Mouse (Mus musculus): ENCODE data around the gene Hist1h2af. TPM values are rescaled to one million over a fixed set of nuclear protein-coding genes. Genes with fewer than 3 reads are reported as not detected.

The Hist1h2af gene
- polyA plus RNA-seq, 1 experiment from 2014 or later = 7.8 TPM

DNA sequence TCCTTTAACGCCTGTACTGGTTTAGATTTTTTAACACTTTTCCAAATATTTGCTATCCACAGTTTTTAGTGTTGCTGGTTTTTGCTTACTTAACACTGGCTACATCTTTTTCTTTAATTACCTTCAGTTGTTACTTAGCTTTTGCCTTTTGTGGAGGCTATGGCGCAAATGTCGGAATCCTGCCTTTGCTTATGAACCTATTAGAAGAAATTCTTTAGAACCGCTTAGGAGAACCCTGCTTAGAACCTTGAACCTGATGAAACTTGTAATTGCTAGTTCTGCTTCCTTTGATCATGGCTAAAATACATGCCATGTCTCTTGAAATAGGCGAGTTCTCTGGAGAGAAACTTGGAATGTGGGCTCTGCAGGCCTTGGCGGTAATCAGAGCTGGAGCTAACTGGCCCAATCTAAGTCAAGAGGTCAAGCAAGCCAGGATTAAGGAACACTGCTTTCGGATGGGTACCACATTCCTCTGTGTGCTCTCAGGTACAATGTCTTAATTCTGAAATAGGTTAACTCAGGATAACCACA lies 42.7 kb downstream of the Hist1h2af start:
- ATAC-seq = no peak
- Histone ChIP-seq H3K4me1 (peaks cover 52% of the 10 kb centered on the region), H3K27ac (peak overlapping the region; percentile 96), H3K27me3 (replicated peaks) (no peaks in the 10 kb centered on the region), H3K4me3 (peak overlapping the region; percentile 63), H3K9ac (peak overlapping the region; percentile 90), H3K9me3 (replicated peaks) (no peaks in the 10 kb centered on the region), H3K36me3 (no peaks in the 10 kb centered on the region), H3K4me2 (peak overlapping the region; percentile 79)
- WGBS (ENCODE audit: insufficient replicate concordance) = 7% methylated on average over 7 of the region's 7 CpGs

DNA sequence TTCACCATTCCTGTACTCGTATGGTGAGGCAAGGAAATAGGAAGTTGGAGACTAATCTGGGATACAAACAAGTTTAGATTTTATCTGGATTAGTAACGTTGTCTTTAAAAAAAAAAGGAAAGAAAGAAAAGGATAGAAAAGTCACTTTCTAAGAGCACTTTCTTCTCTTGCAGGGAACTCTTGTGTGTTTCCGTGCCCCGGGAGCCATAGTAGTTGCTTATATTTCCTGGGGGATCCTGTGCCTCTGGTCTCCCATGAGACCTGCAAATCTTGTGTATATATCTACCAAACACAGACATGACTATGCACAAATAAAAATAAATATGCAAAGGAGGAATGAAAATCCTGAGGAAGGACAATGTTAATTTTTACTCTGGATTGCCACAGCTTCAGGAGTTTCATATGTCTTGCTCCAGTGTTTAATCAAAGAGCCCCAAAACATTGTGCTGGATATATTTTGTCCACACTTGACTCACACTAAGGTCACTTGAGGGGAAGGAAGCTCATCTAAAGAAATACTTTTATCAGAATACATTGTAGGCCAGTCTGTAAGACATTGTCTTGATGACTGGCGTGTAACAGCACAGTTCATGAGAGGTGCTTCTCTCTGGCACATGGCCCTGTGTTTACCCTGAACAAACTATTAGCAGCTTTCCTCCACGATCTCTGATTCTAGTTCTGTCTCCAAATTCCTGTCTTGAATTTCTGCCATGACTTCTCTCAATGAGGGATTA lies 43.4 kb downstream of the Hist1h2af start:
- H3K27ac ChIP-seq = peak overlapping the region; percentile 96
- peak overlapping the region; percentile 90 for H3K9ac ChIP-seq
- no peaks in the 10 kb centered on the region for H3K27me3 ChIP-seq (replicated peaks)
- H3K36me3 ChIP-seq = no peaks in the 10 kb centered on the region
- 41% methylated on average over 6 of the region's 6 CpGs for WGBS (ENCODE audit: insufficient replicate concordance)
- H3K9me3 ChIP-seq (replicated peaks) = no peaks in the 10 kb centered on the region
- H3K4me2 ChIP-seq = peak overlapping the region; percentile 79
- peak overlapping the region; percentile 63 for H3K4me3 ChIP-seq
- no peak for ATAC-seq
- H3K4me1 ChIP-seq = peaks cover 56% of the 10 kb centered on the region

DNA sequence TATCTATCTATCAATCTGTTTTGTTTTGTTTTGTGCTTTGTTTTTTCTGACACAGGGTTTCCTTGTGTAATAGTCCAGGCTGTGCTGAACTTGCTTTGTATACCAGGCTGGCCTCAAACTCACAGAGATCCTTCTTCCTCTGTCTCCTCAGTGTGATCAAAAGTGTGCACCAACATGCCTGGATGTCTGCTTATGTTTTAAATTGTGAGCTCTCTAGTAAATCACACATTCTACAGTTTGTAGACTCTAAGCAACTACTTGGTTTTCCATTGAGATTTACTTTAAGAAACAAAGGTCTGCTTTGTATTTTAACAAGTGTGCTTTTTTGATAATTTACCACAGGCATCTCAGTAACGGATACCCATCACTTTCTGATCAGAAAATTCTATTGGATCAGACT lies 44.1 kb downstream of the Hist1h2af start:
- H3K36me3 ChIP-seq = no peaks in the 10 kb centered on the region
- no peak overlapping the region for H3K4me3 ChIP-seq
- peak overlapping the region; percentile 59; the same call in 1 of the 2 replicates for H3K9ac ChIP-seq
- no peak for ATAC-seq
- peaks cover 59% of the 10 kb centered on the region for H3K4me1 ChIP-seq
- no peaks in the 10 kb centered on the region for H3K9me3 ChIP-seq (replicated peaks)
- H3K27me3 ChIP-seq (replicated peaks) = no peaks in the 10 kb centered on the region
- peak overlapping the region; percentile 79 for H3K4me2 ChIP-seq
- WGBS (ENCODE audit: insufficient replicate concordance) = 86% methylated on average over 1 of the region's 1 CpGs
- peak overlapping the region; percentile 84 for H3K27ac ChIP-seq

DNA sequence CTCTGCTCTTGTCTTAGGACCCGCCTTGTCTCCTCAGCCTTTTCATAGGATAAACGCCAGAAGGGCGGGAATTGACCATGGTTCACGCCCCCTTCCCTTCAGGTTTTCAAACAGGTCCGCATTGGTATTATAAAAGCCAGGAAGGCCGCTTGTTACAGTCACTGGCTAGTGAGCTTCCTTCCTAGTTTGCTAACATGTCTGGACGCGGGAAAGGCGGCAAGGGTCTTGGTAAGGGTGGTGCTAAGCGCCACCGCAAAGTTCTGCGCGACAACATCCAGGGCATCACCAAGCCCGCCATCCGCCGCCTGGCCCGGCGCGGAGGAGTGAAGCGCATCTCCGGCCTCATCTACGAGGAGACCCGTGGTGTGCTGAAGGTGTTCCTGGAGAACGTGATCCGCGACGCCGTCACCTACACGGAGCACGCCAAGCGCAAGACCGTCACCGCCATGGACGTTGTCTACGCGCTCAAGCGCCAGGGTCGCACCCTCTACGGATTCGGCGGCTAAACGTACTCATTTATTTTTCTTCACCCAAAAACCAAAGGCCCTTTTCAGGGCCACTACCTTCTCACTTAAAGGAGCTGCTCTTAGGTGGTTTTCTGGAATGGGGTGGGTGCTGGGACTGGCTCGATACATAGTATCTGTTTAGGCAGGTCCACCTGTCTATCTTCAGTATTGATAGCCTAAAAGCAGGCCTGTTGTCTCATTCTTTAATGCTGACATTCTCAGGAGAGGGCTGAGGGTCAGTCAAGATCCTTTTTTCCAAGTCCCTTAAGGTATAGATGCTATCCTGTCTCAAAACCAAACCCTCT lies 47.9 kb downstream of the Hist1h2af start, which contains the start of gene Hist1h4d:
Gene Hist1h4d, plus strand, starts transcription at position 191 of the 811 bp plus-strand sequence.
- WGBS (ENCODE audit: insufficient replicate concordance) = under 1% methylated on average over 43 of the region's 43 CpGs
- Histone ChIP-seq H3K27ac (peak within 1 kb of the TSS; percentile 100), H3K36me3 (no peaks in the 10 kb centered on the region), H3K9me3 (replicated peaks) (no peaks in the 10 kb centered on the region), H3K4me3 (peak within 1 kb of the TSS; percentile 58), H3K27me3 (replicated peaks) (no peaks in the 10 kb centered on the region), H3K4me1 (peaks cover 64% of the 10 kb centered on the region), H3K4me2 (peak within 1 kb of the TSS; percentile 78), H3K9ac (peak within 1 kb of the TSS; percentile 86)
- ATAC-seq = peak; percentile 84

DNA sequence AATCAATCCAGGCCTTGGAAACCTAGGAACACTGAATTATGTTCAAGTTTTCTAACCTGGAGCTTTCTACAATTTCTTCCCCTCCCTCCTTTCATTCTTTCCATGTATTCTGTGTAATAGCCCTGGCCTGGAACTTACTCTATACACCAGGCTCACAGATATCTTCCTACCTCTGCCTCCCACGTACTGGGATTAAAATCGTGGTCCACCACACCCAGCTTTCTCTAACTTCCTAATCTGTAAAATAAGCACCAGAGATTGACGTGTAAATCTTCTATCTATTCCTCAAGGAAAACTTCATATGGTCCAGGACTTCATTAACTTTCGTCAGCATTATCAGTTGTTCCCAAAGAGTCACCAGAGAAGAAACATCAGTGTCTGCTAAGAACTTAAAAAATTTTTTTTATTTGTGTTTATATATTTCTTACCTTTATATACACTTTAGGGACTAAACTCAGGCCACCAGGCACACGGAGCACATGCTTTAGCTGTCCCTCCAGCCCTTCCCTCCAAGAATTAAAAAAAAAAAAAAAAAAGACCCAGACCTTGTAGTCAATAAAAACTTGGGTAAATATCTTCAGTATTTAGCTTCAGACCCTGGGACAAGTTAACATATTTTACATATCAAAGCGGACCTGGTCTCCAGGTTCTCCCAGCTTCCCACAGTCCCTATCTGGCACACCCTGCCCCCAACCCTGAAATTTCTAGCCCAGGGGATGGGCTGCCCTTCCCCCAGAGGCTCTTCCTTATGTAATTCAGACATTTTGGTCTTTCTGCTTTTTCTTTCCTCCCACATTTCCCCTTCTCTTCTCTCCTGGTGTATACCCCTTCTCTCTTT lies 48.7 kb downstream of the Hist1h2af start:
- peaks cover 62% of the 10 kb centered on the region for H3K4me1 ChIP-seq
- peak overlapping the region; percentile 78 for H3K4me2 ChIP-seq
- ATAC-seq = no peak
- peak overlapping the region; percentile 86 for H3K9ac ChIP-seq
- H3K36me3 ChIP-seq = no peaks in the 10 kb centered on the region
- peak overlapping the region; percentile 58 for H3K4me3 ChIP-seq
- peak overlapping the region; percentile 100 for H3K27ac ChIP-seq
- H3K9me3 ChIP-seq (replicated peaks) = no peaks in the 10 kb centered on the region
- WGBS (ENCODE audit: insufficient replicate concordance) = 8% methylated on average over 6 of the region's 6 CpGs
- H3K27me3 ChIP-seq (replicated peaks) = no peaks in the 10 kb centered on the region

DNA sequence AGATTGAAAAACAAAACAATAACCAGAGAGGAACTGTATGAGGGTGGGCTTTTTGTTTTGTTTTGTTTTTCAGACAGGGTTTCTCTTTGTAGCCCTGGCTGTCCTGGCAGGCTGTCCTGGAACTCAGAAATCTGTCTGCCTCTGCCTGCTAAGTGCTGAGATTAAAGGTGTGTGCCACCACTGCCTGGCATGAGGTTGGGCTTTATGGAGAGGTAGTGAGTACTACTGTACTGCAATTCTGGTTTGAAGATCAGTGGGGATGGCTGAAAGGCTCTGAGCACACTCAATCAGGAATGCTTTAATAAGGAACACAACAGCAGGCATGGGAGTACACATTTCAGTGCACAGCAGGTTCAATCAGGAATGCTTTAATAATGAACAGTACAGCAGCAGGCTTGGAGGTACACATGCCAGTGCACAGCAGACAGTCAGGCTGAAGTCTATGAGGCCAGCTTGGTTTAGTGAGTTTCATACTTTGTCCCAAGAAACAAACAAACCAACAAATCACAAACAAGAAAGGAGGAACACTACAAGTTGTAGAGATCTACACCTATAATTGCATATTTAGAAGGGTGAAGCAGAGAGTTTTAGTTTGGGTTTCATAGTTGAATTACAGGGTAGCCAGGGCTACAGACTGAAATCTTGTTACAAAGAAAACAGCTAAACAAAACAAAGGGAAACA lies 49.8 kb downstream of the Hist1h2af start:
- peaks cover 58% of the 10 kb centered on the region for H3K4me1 ChIP-seq
- peak overlapping the region; percentile 100 for H3K27ac ChIP-seq
- H3K27me3 ChIP-seq (replicated peaks) = no peaks in the 10 kb centered on the region
- H3K4me3 ChIP-seq = peak overlapping the region; percentile 58
- peak overlapping the region; percentile 86 for H3K9ac ChIP-seq
- H3K9me3 ChIP-seq (replicated peaks) = no peaks in the 10 kb centered on the region
- ATAC-seq = no peak
- H3K36me3 ChIP-seq = no peaks in the 10 kb centered on the region
- H3K4me2 ChIP-seq = peak overlapping the region; percentile 78

Small RNA genes lying within 50 kb of the gene (microRNA-seq; reads per million reads assigned to microRNA genes)
- gene Gm44297 (2.8 reads per million), gene Gm44359 (not detected), gene Gm44394 (not detected), gene n-TStga1 (4.9 reads per million, percentile 8 among the genes with 10 or more reads in this experiment)

Other genes with a start within 250 kb of the Hist1h2af start
- gene Zfp322a, start 164.7 kb upstream of the Hist1h2af start, polyA plus RNA-seq (2016; fragmentation: Nextera tagmentation; extraction: Ambion mirVana) = 19.5 and 21.6 TPM in 2 replicates
- 8.8 and 9.6 TPM in 2 replicates for gene Abt1, start 110.0 kb upstream of the Hist1h2af start, polyA plus RNA-seq (2016; fragmentation: Nextera tagmentation; extraction: Ambion mirVana)
- 1.9 and 2.5 TPM in 2 replicates for gene Btn1a1, start 68.0 kb upstream of the Hist1h2af start, polyA plus RNA-seq (2016; fragmentation: Nextera tagmentation; extraction: Ambion mirVana)
- gene Btn2a2, start 45.0 kb upstream of the Hist1h2af start, polyA plus RNA-seq (2016; fragmentation: Nextera tagmentation; extraction: Ambion mirVana) = 0.07 TPM in 1 of 2 replicates, not detected in the other
- 4.4 and 4.7 TPM in 2 replicates for gene Hist1h4h, start 2.9 kb upstream of the Hist1h2af start, polyA plus RNA-seq (2016; fragmentation: Nextera tagmentation; extraction: Ambion mirVana)
- gene Hist1h3g, start 1.5 kb downstream of the Hist1h2af start, polyA plus RNA-seq (2016; fragmentation: Nextera tagmentation; extraction: Ambion mirVana) = 12.9 and 16.3 TPM in 2 replicates
- 1.4 and 1.5 TPM in 2 replicates for gene Hist1h2bh, start 9.5 kb downstream of the Hist1h2af start, polyA plus RNA-seq (2016; fragmentation: Nextera tagmentation; extraction: Ambion mirVana)
- 1.3 and 1.6 TPM in 2 replicates for gene Hist1h3f, start 10.1 kb downstream of the Hist1h2af start, polyA plus RNA-seq (2016; fragmentation: Nextera tagmentation; extraction: Ambion mirVana)
- gene Hist1h4f, start 17.7 kb downstream of the Hist1h2af start, polyA plus RNA-seq (2016; fragmentation: Nextera tagmentation; extraction: Ambion mirVana) = 1.1 and 1.6 TPM in 2 replicates
- 0.89 and 0.93 TPM in 2 replicates for gene Hist1h1d, start 19.4 kb downstream of the Hist1h2af start, polyA plus RNA-seq (2016; fragmentation: Nextera tagmentation; extraction: Ambion mirVana)
- gene Hist1h3e, start 28.5 kb downstream of the Hist1h2af start, polyA plus RNA-seq (2016; fragmentation: Nextera tagmentation; extraction: Ambion mirVana) = 4.9 and 6.2 TPM in 2 replicates
- gene Hist1h2ae, start 37.3 kb downstream of the Hist1h2af start, polyA plus RNA-seq (2016; fragmentation: Nextera tagmentation; extraction: Ambion mirVana) = 106 and 109 TPM in 2 replicates
- 10.7 and 14.4 TPM in 2 replicates for gene Hist1h2bg, start 37.5 kb downstream of the Hist1h2af start, polyA plus RNA-seq (2016; fragmentation: Nextera tagmentation; extraction: Ambion mirVana)
- 7.1 and 9.9 TPM in 2 replicates for gene Hist1h2bf, start 40.3 kb downstream of the Hist1h2af start, polyA plus RNA-seq (2016; fragmentation: Nextera tagmentation; extraction: Ambion mirVana)
- 1.2 and 3.1 TPM in 2 replicates for gene Hist1h2ad, start 40.5 kb downstream of the Hist1h2af start, polyA plus RNA-seq (2016; fragmentation: Nextera tagmentation; extraction: Ambion mirVana)
- gene Hist1h3d, start 41.9 kb downstream of the Hist1h2af start, polyA plus RNA-seq (2016; fragmentation: Nextera tagmentation; extraction: Ambion mirVana) = 5.3 and 6.2 TPM in 2 replicates
- 128 and 134 TPM in 2 replicates for gene Hist1h4d, start 47.7 kb downstream of the Hist1h2af start, polyA plus RNA-seq (2016; fragmentation: Nextera tagmentation; extraction: Ambion mirVana)
- 2.1 and 2.2 TPM in 2 replicates for gene Hist1h2be, start 87.2 kb downstream of the Hist1h2af start, polyA plus RNA-seq (2016; fragmentation: Nextera tagmentation; extraction: Ambion mirVana)
- gene Hist1h1e, start 88.7 kb downstream of the Hist1h2af start, polyA plus RNA-seq (2016; fragmentation: Nextera tagmentation; extraction: Ambion mirVana) = 26.5 and 27.9 TPM in 2 replicates
- 0.91 and 1.3 TPM in 2 replicates for gene Hist1h2ac, start 150.0 kb downstream of the Hist1h2af start, polyA plus RNA-seq (2016; fragmentation: Nextera tagmentation; extraction: Ambion mirVana)
- 75.3 and 75.6 TPM in 2 replicates for gene Hist1h2bc, start 150.3 kb downstream of the Hist1h2af start, polyA plus RNA-seq (2016; fragmentation: Nextera tagmentation; extraction: Ambion mirVana)
- not detected in 2 replicates for gene Hist1h1t, start 161.9 kb downstream of the Hist1h2af start, polyA plus RNA-seq (2016; fragmentation: Nextera tagmentation; extraction: Ambion mirVana)
- gene Hist1h4c, start 164.5 kb downstream of the Hist1h2af start, polyA plus RNA-seq (2016; fragmentation: Nextera tagmentation; extraction: Ambion mirVana) = 8.6 and 11.6 TPM in 2 replicates
- gene Hfe, start 176.9 kb downstream of the Hist1h2af start, polyA plus RNA-seq (2016; fragmentation: Nextera tagmentation; extraction: Ambion mirVana) = 4.9 and 5.7 TPM in 2 replicates
- 56.9 and 57.2 TPM in 2 replicates for gene Hist1h1c, start 204.9 kb downstream of the Hist1h2af start, polyA plus RNA-seq (2016; fragmentation: Nextera tagmentation; extraction: Ambion mirVana)
- gene Hist1h3c, start 211.7 kb downstream of the Hist1h2af start, polyA plus RNA-seq (2016; fragmentation: Nextera tagmentation; extraction: Ambion mirVana) = 4.8 and 6.7 TPM in 2 replicates
- gene Hist1h2bb, start 212.8 kb downstream of the Hist1h2af start, polyA plus RNA-seq (2016; fragmentation: Nextera tagmentation; extraction: Ambion mirVana) = 4.6 and 5.5 TPM in 2 replicates
- gene Hist1h2ab, start 217.2 kb downstream of the Hist1h2af start, polyA plus RNA-seq (2016; fragmentation: Nextera tagmentation; extraction: Ambion mirVana) = 70.3 TPM in 2 replicates
- gene Hist1h3b, start 218.4 kb downstream of the Hist1h2af start, polyA plus RNA-seq (2016; fragmentation: Nextera tagmentation; extraction: Ambion mirVana) = 15.2 and 16.6 TPM in 2 replicates
- gene Hist1h4b, start 223.1 kb downstream of the Hist1h2af start, polyA plus RNA-seq (2016; fragmentation: Nextera tagmentation; extraction: Ambion mirVana) = 4.5 and 5.7 TPM in 2 replicates
- gene Hist1h4a, start 227.3 kb downstream of the Hist1h2af start, polyA plus RNA-seq (2016; fragmentation: Nextera tagmentation; extraction: Ambion mirVana) = 0.44 and 0.93 TPM in 2 replicates
- gene Hist1h3a, start 228.5 kb downstream of the Hist1h2af start, polyA plus RNA-seq (2016; fragmentation: Nextera tagmentation; extraction: Ambion mirVana) = 5.5 and 6.8 TPM in 2 replicates
- gene Hist1h1a, start 229.8 kb downstream of the Hist1h2af start, polyA plus RNA-seq (2016; fragmentation: Nextera tagmentation; extraction: Ambion mirVana) = 4.9 and 5.8 TPM in 2 replicates
- not detected in 2 replicates for gene Trim38, start 236.0 kb downstream of the Hist1h2af start, polyA plus RNA-seq (2016; fragmentation: Nextera tagmentation; extraction: Ambion mirVana)